Mouse (Mus musculus) hindbrain, postnatal 0 days (tissue): ENCODE data around the gene Phrf1. TPM values are rescaled to one million over a fixed set of nuclear protein-coding genes. Genes with fewer than 3 reads are reported as not detected.

Experiments
- ATAC-seq: fragments of 200-750 bp; cut with Nextera tagmentation; 2 replicates; pipeline ENCODE4 v1.8.0; 2017; ENCODE audit warnings: mild to moderate bottlenecking, moderate TSS enrichment, moderate library complexity
- DNase-seq: peaks from one replicate; pipeline ENCODE4 v3.0.0-alpha.2; 2015; ENCODE audit warnings: low spot score
- H3K27ac ChIP-seq: fragments of 300-500 bp; sonication (generic); 2 replicates; pipeline ENCODE4 v1.5.1; 2014; ENCODE audit warnings: mild to moderate bottlenecking
- H3K27me3 ChIP-seq: fragments of 300-500 bp; sonication (generic); 2 replicates; pipeline ENCODE4 v1.6.1; 2014; ENCODE audit warnings: low read length, mixed read lengths; ENCODE audit not compliant: insufficient read depth
- H3K36me3 ChIP-seq: fragments of 300-500 bp; sonication (generic); 2 replicates; pipeline ENCODE4 v1.6.1; 2014; ENCODE audit warnings: low read length, mixed read lengths; ENCODE audit not compliant: insufficient read depth
- H3K4me1 ChIP-seq: fragments of 300-500 bp; sonication (generic); 2 replicates; pipeline ENCODE4 v1.6.1; 2014; ENCODE audit warnings: antibody characterized with exemption, low read length, mixed read lengths; ENCODE audit not compliant: insufficient read depth
- H3K4me2 ChIP-seq: fragments of 300-500 bp; sonication (generic); 2 replicates; pipeline ENCODE4 v1.6.1; 2014; ENCODE audit warnings: low read depth, mild to moderate bottlenecking, low read length, moderate library complexity, mixed read lengths
- H3K4me3 ChIP-seq: fragments of 300-500 bp; sonication (generic); 2 replicates; pipeline ENCODE4 v1.5.1; 2014; ENCODE audit warnings: low read length
- H3K9ac ChIP-seq: fragments of 300-500 bp; sonication (generic); replicated peaks from 2 replicates; pipeline ENCODE4 v1.6.1; 2014; ENCODE audit warnings: mild to moderate bottlenecking, low read length, moderate library complexity, mixed read lengths
- H3K9me3 ChIP-seq: fragments of 300-500 bp; sonication (generic); 2 replicates; pipeline ENCODE4 v1.6.1; 2016; ENCODE audit warnings: low read length, mixed read lengths
- CTCF ChIP-seq: IDR thresholded peaks from 2 replicates; pipeline ENCODE4 v1.5.1; 2016; ENCODE audit warnings: antibody characterized with exemption, control low read depth, low read depth
- WGBS: fragments of 180-500 bp; shearing (Covaris S2); extraction: QIAGEN DNeasy Blood & Tissue Kit; methylation state at CpG from one replicate; pipeline ENCODE4 v1.1.7; 2014; 5-methylcytosine and 5-hydroxymethylcytosine counted together
- microRNA counts: library from miRNA; unstranded; fragments of <30 nt; microRNA quantifications from one replicate; lab custom pipeline; 2015
- microRNA-seq, 2 experiments: library from miRNA; unstranded; fragments of <30 nt; microRNA quantifications; one replicate each; pipeline ENCODE4; 2016
- polyA plus RNA-seq: library from polyadenylated mRNA; unstranded; fragments of >200 nt; fragmentation: Nextera tagmentation; extraction: Ambion mirVana; gene quantifications from 2 replicates; pipeline ENCODE4 v1.2.1, GENCODE M21; 2015
- total RNA-seq: library from RNA; depleted of rRNA; stranded (reverse); fragments of >200 nt; gene quantifications from 2 replicates; pipeline ENCODE4 v1.2.3, GENCODE M21; 2014; rRNA removed

The Phrf1 gene
- total and polyA plus RNA-seq, 2 experiments from 2014 or later = 38.0 to 56.4 TPM

DNA sequence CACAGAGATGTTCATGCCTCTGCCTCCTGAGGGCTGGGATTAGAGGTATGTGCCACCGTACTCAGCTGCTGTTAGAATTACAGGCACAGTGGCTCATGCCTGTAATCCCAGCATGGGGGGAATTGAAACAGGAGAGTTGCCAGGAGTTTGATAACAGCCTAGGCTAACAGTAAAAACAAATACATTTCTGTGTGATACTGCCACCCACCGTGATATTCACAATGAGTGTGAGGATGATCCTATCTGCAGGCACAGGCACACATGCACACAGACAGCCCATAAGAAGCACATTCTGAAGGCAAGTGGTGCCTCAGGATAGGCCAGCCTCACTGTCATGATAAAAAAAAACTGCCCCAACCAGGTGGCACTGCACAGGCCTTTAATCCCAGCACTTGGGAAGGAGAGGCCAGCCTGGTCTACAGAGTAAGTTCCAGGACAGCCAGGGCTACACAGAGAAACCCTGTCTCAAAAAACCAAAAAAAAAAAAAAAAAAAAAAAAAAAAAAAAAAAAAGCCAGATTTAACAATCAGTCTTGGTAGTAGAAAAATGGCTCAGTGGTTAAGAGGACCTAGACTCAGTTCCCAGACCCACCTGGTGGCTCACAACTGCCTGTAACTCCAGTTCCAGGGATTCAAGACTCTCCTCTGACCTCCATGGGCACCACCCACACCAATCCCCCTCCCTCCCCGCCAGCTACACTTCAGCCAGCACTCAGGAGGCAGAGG lies 69.5 kb downstream of the Phrf1 start:
- H3K9me3 ChIP-seq = no peaks in the 10 kb centered on the region
- no peak overlapping the region for H3K27ac ChIP-seq
- no peak overlapping the region for H3K4me3 ChIP-seq
- no peak overlapping the region for H3K4me2 ChIP-seq
- peaks cover 32% of the 10 kb centered on the region for H3K36me3 ChIP-seq
- H3K4me1 ChIP-seq = peaks cover 7% of the 10 kb centered on the region
- no peak for ATAC-seq
- H3K9ac ChIP-seq = no peak overlapping the region
- DNase-seq = no peak
- 65% methylated on average over 3 of the region's 3 CpGs for WGBS
- peaks cover 23% of the 10 kb centered on the region for H3K27me3 ChIP-seq
- TF ChIP-seq CTCF = no peak

- H3K4me2 ChIP-seq = no peak overlapping the region
- DNase-seq (no peak), ATAC-seq (no peak)
- no peak overlapping the region for H3K9ac ChIP-seq
- WGBS = 94% methylated on average over 8 of the region's 8 CpGs
- peaks cover 16% of the 10 kb centered on the region for H3K27me3 ChIP-seq
- no peak overlapping the region for H3K27ac ChIP-seq
- H3K36me3 ChIP-seq = peaks cover 42% of the 10 kb centered on the region
- H3K9me3 ChIP-seq = no peaks in the 10 kb centered on the region
- H3K4me1 ChIP-seq = no peaks in the 10 kb centered on the region
- TF ChIP-seq CTCF = no peak
- no peak overlapping the region for H3K4me3 ChIP-seq
Measured at GRCm38 (mm10) chr7:141299175-141299574, 70.6 kb downstream of the Phrf1 start.

DNA sequence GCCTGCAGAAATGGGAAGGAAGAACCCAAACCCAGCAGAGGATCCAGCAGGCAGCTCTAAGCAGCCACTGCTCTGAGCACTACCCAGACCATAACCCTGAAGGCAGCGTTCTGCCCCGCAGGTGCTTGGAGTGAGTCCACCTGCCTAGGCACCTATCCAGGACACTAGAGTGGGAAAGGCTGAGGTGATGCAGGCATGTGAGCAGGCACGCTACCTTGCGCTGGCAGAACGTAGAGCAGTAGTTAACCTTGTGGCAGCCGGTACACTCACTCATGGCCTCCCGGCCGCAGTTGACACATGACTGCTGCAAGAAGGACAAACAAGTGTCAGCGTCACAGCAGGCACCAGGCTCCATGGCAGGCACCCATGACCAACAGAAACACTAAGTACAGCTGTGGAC lies 72.8 kb downstream of the Phrf1 start:
- no peaks in the 10 kb centered on the region for H3K4me1 ChIP-seq
- H3K27me3 ChIP-seq = no peaks in the 10 kb centered on the region
- no peaks in the 10 kb centered on the region for H3K9me3 ChIP-seq
- H3K9ac ChIP-seq = no peak overlapping the region
- H3K36me3 ChIP-seq = peaks cover 61% of the 10 kb centered on the region
- ATAC-seq (no peak), DNase-seq (no peak)
- H3K4me3 ChIP-seq = no peak overlapping the region
- H3K4me2 ChIP-seq = no peak overlapping the region
- 88% methylated on average over 9 of the region's 9 CpGs for WGBS
- H3K27ac ChIP-seq = no peak overlapping the region
- TF ChIP-seq CTCF = no peak

DNA sequence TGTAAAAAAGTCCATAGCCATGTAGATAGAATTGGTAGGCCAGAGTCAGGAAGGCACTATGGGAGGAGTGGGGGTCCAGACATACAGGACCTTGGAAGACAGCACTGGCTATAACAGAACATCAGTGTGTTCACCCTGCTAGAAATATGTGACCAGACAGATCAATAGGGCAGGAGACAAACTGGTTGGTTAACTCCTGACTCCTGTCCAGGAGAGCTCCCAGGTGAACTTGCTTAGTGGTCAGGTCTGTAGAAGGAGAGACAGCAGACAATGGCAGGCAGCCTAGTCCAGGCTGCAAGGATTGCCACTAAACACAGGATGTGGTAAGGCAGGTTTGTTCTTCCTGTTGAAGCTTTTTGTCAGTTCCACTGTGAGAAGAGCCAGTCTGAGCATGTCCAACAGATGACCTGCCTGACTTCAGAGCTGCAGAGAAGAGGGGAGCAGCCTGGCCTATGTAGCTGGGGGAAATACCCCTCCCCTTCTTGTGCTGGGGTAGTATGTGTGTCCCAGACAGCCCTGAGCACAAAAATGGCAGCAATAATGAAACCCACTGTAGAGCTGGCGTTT lies 74.2 kb downstream of the Phrf1 start:
- Histone ChIP-seq H3K27me3 (no peaks in the 10 kb centered on the region), H3K9me3 (no peaks in the 10 kb centered on the region), H3K27ac (no peak overlapping the region), H3K4me1 (no peaks in the 10 kb centered on the region), H3K4me2 (no peak overlapping the region), H3K36me3 (peaks cover 74% of the 10 kb centered on the region), H3K4me3 (no peak overlapping the region), H3K9ac (no peak overlapping the region)
- 88% methylated on average over 1 of the region's 1 CpGs for WGBS
- ATAC-seq = no peak
- DNase-seq = no peak
- no peak for TF ChIP-seq CTCF

DNA sequence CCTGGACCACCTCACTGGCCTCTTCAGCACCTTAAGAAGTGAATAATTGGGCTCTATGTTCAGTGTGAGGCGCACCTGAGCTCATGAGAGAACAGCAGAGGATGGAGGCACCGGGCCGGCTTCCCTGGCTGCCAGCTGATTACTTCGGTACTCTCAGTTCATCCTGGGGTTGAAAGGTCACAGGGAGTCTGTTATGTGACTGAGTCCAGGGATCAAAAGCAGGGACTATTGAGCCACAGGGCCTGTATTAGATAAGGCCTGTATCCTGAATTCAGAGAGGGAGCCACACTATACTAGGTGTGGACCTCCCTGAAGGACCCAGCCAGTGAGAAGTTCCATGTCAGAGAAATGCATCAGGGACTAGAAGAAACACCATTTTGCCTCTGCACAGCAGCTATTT lies 76.0 kb downstream of the Phrf1 start:
- H3K4me1 ChIP-seq = no peaks in the 10 kb centered on the region
- H3K4me3 ChIP-seq = no peak overlapping the region
- H3K27ac ChIP-seq = no peak overlapping the region
- H3K36me3 ChIP-seq = peaks cover 92% of the 10 kb centered on the region
- no peak overlapping the region for H3K9ac ChIP-seq
- H3K4me2 ChIP-seq = no peak overlapping the region
- no peaks in the 10 kb centered on the region for H3K27me3 ChIP-seq
- H3K9me3 ChIP-seq = no peaks in the 10 kb centered on the region
- no peak for TF ChIP-seq CTCF
- DNase-seq (no peak), ATAC-seq (no peak)
- WGBS = 95% methylated on average over 4 of the region's 4 CpGs

MicroRNAs within 50 kb of the gene (microRNA counts, 519-probe panel; counts per million panel counts)
- 3,225 counts per million, percentile 53 among the panel's probes with 10 or more counts for microRNA mmu-miR-210 (lab: Ali Mortazavi, UCI)

Small RNA genes lying within 50 kb of the gene (microRNA-seq; reads per million reads assigned to microRNA genes)
- gene Mir210 = 491 to 596 reads per million in 2 experiments

Other genes starting within 250 kb of the Phrf1 start
Only the 30 nearest of the 31 such genes appear.
- 29.3 and 41.7 TPM in 2 replicates for gene Ifitm3, start 218.0 kb upstream of the Phrf1 start, total RNA-seq
- gene Ifitm3, start 218.0 kb upstream of the Phrf1 start, polyA plus RNA-seq = 92.8 and 93.3 TPM in 2 replicates
- 0.37 and 0.50 TPM in 2 replicates for gene Ifitm6, start 210.9 kb upstream of the Phrf1 start, total RNA-seq
- 0.67 and 0.69 TPM in 2 replicates for gene Ifitm6, start 210.9 kb upstream of the Phrf1 start, polyA plus RNA-seq
- gene Gm17387, start 199.7 kb upstream of the Phrf1 start, total RNA-seq = not detected in 2 replicates
- not detected in 2 replicates for gene Gm17387, start 199.7 kb upstream of the Phrf1 start, polyA plus RNA-seq
- 115 and 124 TPM in 2 replicates for gene B4galnt4, start 167.7 kb upstream of the Phrf1 start, total RNA-seq
- 41.8 and 46.2 TPM in 2 replicates for gene B4galnt4, start 167.7 kb upstream of the Phrf1 start, polyA plus RNA-seq
- gene Pkp3, start 150.6 kb upstream of the Phrf1 start, total RNA-seq = 0.58 TPM in 1 of 2 replicates, not detected in the other
- gene Pkp3, start 150.6 kb upstream of the Phrf1 start, polyA plus RNA-seq = 0.29 TPM in 1 of 2 replicates, not detected in the other
- 1.2 and 19.5 TPM in 2 replicates for gene Sigirr, start 128.2 kb upstream of the Phrf1 start, total RNA-seq
- 2.4 and 2.6 TPM in 2 replicates for gene Sigirr, start 128.2 kb upstream of the Phrf1 start, polyA plus RNA-seq
- gene Ano9, start 111.0 kb upstream of the Phrf1 start, total RNA-seq = 0.25 and 2.1 TPM in 2 replicates
- gene Ano9, start 111.0 kb upstream of the Phrf1 start, polyA plus RNA-seq = 0.45 and 0.66 TPM in 2 replicates
- gene Ptdss2, start 106.4 kb upstream of the Phrf1 start, total RNA-seq = 13.6 and 25.6 TPM in 2 replicates
- 96.1 and 96.8 TPM in 2 replicates for gene Ptdss2, start 106.4 kb upstream of the Phrf1 start, polyA plus RNA-seq
- 65.2 and 74.3 TPM in 2 replicates for gene Rnh1, start 55.9 kb upstream of the Phrf1 start, total RNA-seq
- 55.3 and 55.7 TPM in 2 replicates for gene Rnh1, start 55.9 kb upstream of the Phrf1 start, polyA plus RNA-seq
- gene Hras, start 34.8 kb upstream of the Phrf1 start, total RNA-seq = 115 and 120 TPM in 2 replicates
- gene Hras, start 34.8 kb upstream of the Phrf1 start, polyA plus RNA-seq = 189 and 204 TPM in 2 replicates
- gene Lrrc56, start 34.6 kb upstream of the Phrf1 start, total RNA-seq = 9.5 and 19.7 TPM in 2 replicates
- 5.7 and 7.2 TPM in 2 replicates for gene Lrrc56, start 34.6 kb upstream of the Phrf1 start, polyA plus RNA-seq
- 0.14 TPM in 1 of 2 replicates, not detected in the other for gene Lmntd2, start 14.7 kb upstream of the Phrf1 start, total RNA-seq
- gene Lmntd2, start 14.7 kb upstream of the Phrf1 start, polyA plus RNA-seq = 0.29 and 0.40 TPM in 2 replicates
- 24.5 and 35.7 TPM in 2 replicates for gene Rassf7, start 12.9 kb upstream of the Phrf1 start, total RNA-seq
- 19.6 and 23.3 TPM in 2 replicates for gene Rassf7, start 12.9 kb upstream of the Phrf1 start, polyA plus RNA-seq
- 3.9 and 7.0 TPM in 2 replicates for gene Irf7, start 37.7 kb downstream of the Phrf1 start, total RNA-seq
- gene Irf7, start 37.7 kb downstream of the Phrf1 start, polyA plus RNA-seq = 3.3 and 5.5 TPM in 2 replicates
- gene Cdhr5, start 48.0 kb downstream of the Phrf1 start, total RNA-seq = not detected in 2 replicates
- gene Cdhr5, start 48.0 kb downstream of the Phrf1 start, polyA plus RNA-seq = 0.23 TPM in 1 of 2 replicates, not detected in the other
- gene Sct, start 50.3 kb downstream of the Phrf1 start, total RNA-seq = 3.7 TPM in 1 of 2 replicates, not detected in the other
- gene Sct, start 50.3 kb downstream of the Phrf1 start, polyA plus RNA-seq = 7.6 and 9.9 TPM in 2 replicates
- gene Drd4, start 63.2 kb downstream of the Phrf1 start, total RNA-seq = 0.54 and 0.94 TPM in 2 replicates
- gene Drd4, start 63.2 kb downstream of the Phrf1 start, polyA plus RNA-seq = 0.73 and 0.79 TPM in 2 replicates
- gene Deaf1, start 98.9 kb downstream of the Phrf1 start, total RNA-seq = 218 and 220 TPM in 2 replicates
- 200 and 237 TPM in 2 replicates for gene Deaf1, start 98.9 kb downstream of the Phrf1 start, polyA plus RNA-seq
- gene Tmem80, start 99.0 kb downstream of the Phrf1 start, total RNA-seq = 31.6 and 36.4 TPM in 2 replicates
- gene Tmem80, start 99.0 kb downstream of the Phrf1 start, polyA plus RNA-seq = 42.0 and 44.9 TPM in 2 replicates
- 1.6 and 3.9 TPM in 2 replicates for gene Eps8l2, start 110.1 kb downstream of the Phrf1 start, total RNA-seq
- gene Eps8l2, start 110.1 kb downstream of the Phrf1 start, polyA plus RNA-seq = 1.5 and 2.4 TPM in 2 replicates
- gene Taldo1, start 163.4 kb downstream of the Phrf1 start, total RNA-seq = 156 and 200 TPM in 2 replicates
- gene Taldo1, start 163.4 kb downstream of the Phrf1 start, polyA plus RNA-seq = 252 and 258 TPM in 2 replicates
- 61.2 and 74.4 TPM in 2 replicates for gene Gatd1, start 185.4 kb downstream of the Phrf1 start, total RNA-seq
- gene Gatd1, start 185.4 kb downstream of the Phrf1 start, polyA plus RNA-seq = 46.9 and 49.4 TPM in 2 replicates
- gene Cend1, start 200.7 kb downstream of the Phrf1 start, total RNA-seq = 208 and 246 TPM in 2 replicates
- gene Cend1, start 200.7 kb downstream of the Phrf1 start, polyA plus RNA-seq = 219 and 255 TPM in 2 replicates
- gene Slc25a22, start 209.1 kb downstream of the Phrf1 start, total RNA-seq = 126 and 138 TPM in 2 replicates
- gene Slc25a22, start 209.1 kb downstream of the Phrf1 start, polyA plus RNA-seq = 79.9 and 87.3 TPM in 2 replicates
- 3.6 and 4.6 TPM in 2 replicates for gene Pidd1, start 215.2 kb downstream of the Phrf1 start, total RNA-seq
- gene Pidd1, start 215.2 kb downstream of the Phrf1 start, polyA plus RNA-seq = 2.4 and 2.5 TPM in 2 replicates
- 179 and 249 TPM in 2 replicates for gene Rplp2, start 218.6 kb downstream of the Phrf1 start, total RNA-seq
- 839 and 863 TPM in 2 replicates for gene Rplp2, start 218.6 kb downstream of the Phrf1 start, polyA plus RNA-seq
- gene Pnpla2, start 226.4 kb downstream of the Phrf1 start, total RNA-seq = 8.5 and 10.0 TPM in 2 replicates
- gene Pnpla2, start 226.4 kb downstream of the Phrf1 start, polyA plus RNA-seq = 20.0 and 22.4 TPM in 2 replicates
- gene Cracr2b, start 232.3 kb downstream of the Phrf1 start, total RNA-seq = 2.1 and 5.0 TPM in 2 replicates
- 6.7 and 9.1 TPM in 2 replicates for gene Cracr2b, start 232.3 kb downstream of the Phrf1 start, polyA plus RNA-seq
- gene Cd151, start 238.6 kb downstream of the Phrf1 start, total RNA-seq = 62.6 and 79.4 TPM in 2 replicates
- gene Cd151, start 238.6 kb downstream of the Phrf1 start, polyA plus RNA-seq = 16.1 and 18.5 TPM in 2 replicates
- 25.5 and 46.1 TPM in 2 replicates for gene Polr2l, start 246.3 kb downstream of the Phrf1 start, total RNA-seq
- 75.9 and 81.6 TPM in 2 replicates for gene Polr2l, start 246.3 kb downstream of the Phrf1 start, polyA plus RNA-seq